Mouse (Mus musculus) ES-Bruce4 (cell line): ENCODE measurements at regions not wholly inside any gene's neighbourhood (a gene's known extent, or its start where the extent isn't known, plus 50 kb on each side); places are given as distances from the start of the nearest gene placed in this dataset.

Source experiments
- CTCF ChIP-seq: IDR thresholded peaks from one replicate; pipeline ENCODE4 v1.8.1; 2011; ENCODE audit warnings: low read depth, low read length
- EP300 ChIP-seq: IDR thresholded peaks from 2 replicates; pipeline ENCODE4 v1.6.1; 2011; ENCODE audit warnings: low read depth, low read length; ENCODE audit not compliant: insufficient read depth
- POLR2A ChIP-seq: IDR thresholded peaks from one replicate; pipeline ENCODE4 v1.8.1; 2011; ENCODE audit warnings: low read length; ENCODE audit not compliant: insufficient read depth

DNA sequence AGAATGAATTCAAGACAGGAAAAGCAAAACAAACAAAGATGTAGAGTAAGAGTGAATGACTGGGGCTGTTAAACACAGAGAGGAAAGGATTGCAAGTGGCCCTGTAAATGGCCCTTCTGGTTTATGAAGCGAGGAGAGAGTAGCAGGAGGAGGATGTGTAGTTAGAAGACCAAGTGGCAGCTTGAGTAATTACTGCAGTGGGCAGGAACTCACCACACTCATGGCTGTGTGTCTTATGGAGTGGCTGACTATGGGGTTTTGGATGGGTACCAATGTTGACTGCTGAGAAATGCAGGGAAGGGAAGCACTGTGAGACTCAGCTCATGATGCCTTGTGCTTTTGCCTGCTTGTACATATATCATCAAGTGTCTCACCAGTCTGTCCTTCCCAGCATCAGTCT lies 204.0 kb upstream of the Osr1 start:
- no peak for TF ChIP-seq CTCF
- TF ChIP-seq POLR2A, result no peak
- TF ChIP-seq EP300, result no peak
